Mouse (Mus musculus) intestine, embryonic 15.5 days (tissue): ENCODE data around the gene Taf5. TPM values are rescaled to one million over a fixed set of nuclear protein-coding genes. Genes with fewer than 3 reads are reported as not detected.

Source experiments
- ATAC-seq: fragments of 200-750 bp; cut with Nextera tagmentation; 2 replicates; pipeline ENCODE4 v1.8.0; 2017; ENCODE audit warnings: moderate TSS enrichment, moderate library complexity
- H3K27ac ChIP-seq: fragments of 300-500 bp; sonication (generic); 2 replicates; pipeline ENCODE4 v1.5.1; 2015; ENCODE audit warnings: mild to moderate bottlenecking, inconsistent platforms
- H3K27me3 ChIP-seq: fragments of 300-500 bp; sonication (generic); replicated peaks from 2 replicates; pipeline ENCODE4 v1.6.1; 2015; ENCODE audit warnings: inconsistent platforms
- H3K36me3 ChIP-seq: fragments of 300-500 bp; sonication (generic); 2 replicates; pipeline ENCODE4 v1.6.1; 2015; ENCODE audit warnings: inconsistent platforms
- H3K4me1 ChIP-seq: fragments of 300-500 bp; sonication (generic); replicated peaks from 2 replicates; pipeline ENCODE4 v1.6.1; 2015; ENCODE audit warnings: inconsistent platforms
- H3K4me2 ChIP-seq: fragments of 300-500 bp; sonication (generic); replicated peaks from 2 replicates; pipeline ENCODE4 v1.6.1; 2015; ENCODE audit warnings: mild to moderate bottlenecking, inconsistent platforms
- H3K4me3 ChIP-seq: fragments of 300-500 bp; sonication (generic); replicated peaks from 2 replicates; pipeline ENCODE4 v1.5.1; 2015; ENCODE audit warnings: inconsistent platforms
- H3K9ac ChIP-seq: fragments of 300-500 bp; sonication (generic); 2 replicates; pipeline ENCODE4 v1.6.1; 2015; ENCODE audit warnings: inconsistent platforms
- H3K9me3 ChIP-seq: fragments of 300-500 bp; sonication (generic); 2 replicates; pipeline ENCODE4 v1.6.1; 2016; ENCODE audit warnings: inconsistent platforms
- WGBS: fragments of 180-500 bp; shearing (Covaris S2); methylation state at CpG from one replicate; pipeline ENCODE4 v1.1.7; 2015; 5-methylcytosine and 5-hydroxymethylcytosine counted together
- polyA plus RNA-seq: library from polyadenylated mRNA; unstranded; fragments of >200 nt; fragmentation: Nextera tagmentation; extraction: Ambion mirVana; gene quantifications from 2 replicates; pipeline ENCODE4 v1.2.1, GENCODE M21; 2015

Taf5 gene
- polyA plus RNA-seq, 1 experiment from 2014 or later: 5.0 TPM

- no peaks in the 10 kb centered on the region for H3K27me3 ChIP-seq
- H3K36me3 ChIP-seq: 0 out of 2 replicates have a peak, but pooled peaks cover 7% of the 10 kb centered on the region
- no peak for ATAC-seq
- no peak overlapping the region for H3K9ac ChIP-seq
- H3K4me1 ChIP-seq: no peaks in the 10 kb centered on the region
- H3K27ac ChIP-seq: no peak overlapping the region
- WGBS: 86% methylated on average over 3 of the region's 3 CpGs
- no peak overlapping the region for H3K4me3 ChIP-seq
- H3K9me3 ChIP-seq: no peaks in the 10 kb centered on the region
- H3K4me2 ChIP-seq: no peak overlapping the region
Observed at GRCm38 (mm10) chr19:47040720-47041473, 26.6 kb upstream of the Taf5 start.

DNA sequence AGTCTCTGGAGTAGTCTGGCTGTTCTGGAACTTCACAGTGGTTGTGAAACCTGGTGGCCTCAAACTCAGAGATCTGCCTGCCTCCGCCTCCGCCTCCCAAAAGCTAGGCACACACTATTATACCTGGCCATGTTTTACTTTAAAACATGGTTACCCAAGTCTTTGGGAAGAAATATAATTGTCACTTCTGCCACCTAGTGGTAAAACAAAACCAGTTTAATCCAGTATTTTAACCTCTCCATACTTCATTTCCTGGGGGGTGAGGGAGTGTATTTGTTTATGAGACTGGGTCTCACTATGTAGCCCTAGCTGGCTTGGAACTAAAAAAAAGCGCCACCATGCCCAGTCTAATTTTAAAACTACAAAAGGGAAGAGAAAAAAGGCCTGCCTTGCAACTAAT, 23.9 kb upstream of the Taf5 start:
- no peak overlapping the region for H3K27ac ChIP-seq
- WGBS: 85% methylated on average over 3 of the region's 3 CpGs
- H3K4me1 ChIP-seq: no peaks in the 10 kb centered on the region
- no peak for ATAC-seq
- no peak overlapping the region for H3K4me2 ChIP-seq
- no peaks in the 10 kb centered on the region for H3K9me3 ChIP-seq
- no peak overlapping the region for H3K9ac ChIP-seq
- H3K27me3 ChIP-seq: no peaks in the 10 kb centered on the region
- H3K36me3 ChIP-seq: 0 out of 2 replicates have a peak, but pooled peaks cover 4% of the 10 kb centered on the region
- H3K4me3 ChIP-seq: no peak overlapping the region

GRCm38 (mm10) chr19:47046343-47046742, 21.2 kb upstream of the Taf5 start:
- WGBS: 93% methylated on average over 1 of the region's 1 CpGs
- no peak for ATAC-seq
- no peaks in the 10 kb centered on the region for H3K9me3 ChIP-seq

DNA sequence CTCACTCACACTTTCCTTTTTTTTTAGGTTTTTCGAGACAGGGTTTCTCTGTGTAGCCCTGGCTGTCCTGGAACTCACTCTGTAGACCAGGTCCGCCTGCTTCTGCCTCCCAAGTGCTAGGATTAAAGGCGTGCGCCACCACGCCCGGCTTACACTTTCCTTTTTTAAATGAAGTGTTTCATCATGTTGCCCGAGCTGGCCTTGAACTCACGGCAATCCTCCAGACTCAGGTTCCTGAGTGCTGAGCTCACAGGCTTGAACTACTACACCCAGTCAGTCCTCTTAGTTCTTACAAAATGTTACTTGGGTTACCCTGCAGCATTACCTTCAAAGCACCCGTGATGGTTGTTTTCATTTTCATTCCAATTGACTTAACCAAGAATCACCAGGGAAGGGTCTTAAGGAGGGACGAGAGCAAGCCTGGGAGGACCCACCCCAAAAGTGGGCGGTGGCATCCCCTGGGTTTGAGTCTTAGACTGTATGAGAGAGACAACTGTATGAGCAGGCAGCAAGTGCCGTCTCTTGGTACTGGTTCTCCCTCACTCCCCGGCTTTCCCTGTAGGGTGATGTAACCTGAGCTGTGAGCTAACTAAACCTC, 20.2 kb upstream of the Taf5 start:
- 86% methylated on average over 13 of the region's 13 CpGs for WGBS
- H3K4me1 ChIP-seq: peaks cover 9% of the 10 kb centered on the region
- H3K27me3 ChIP-seq: no peaks in the 10 kb centered on the region
- no peak overlapping the region for H3K27ac ChIP-seq
- ATAC-seq: no peak
- no peaks in the 10 kb centered on the region for H3K9me3 ChIP-seq
- no peak overlapping the region for H3K9ac ChIP-seq
- H3K4me3 ChIP-seq: no peak overlapping the region
- H3K36me3 ChIP-seq: no peaks in the 10 kb centered on the region
- H3K4me2 ChIP-seq: no peak overlapping the region

More at GRCm38 (mm10) chr19:47046343-47046742, 21.2 kb upstream of the Taf5 start:
- Histone ChIP-seq H3K4me2 (no peak overlapping the region), H3K27ac (no peak overlapping the region), H3K4me1 (peaks cover 9% of the 10 kb centered on the region), H3K9ac (no peak overlapping the region), H3K4me3 (no peak overlapping the region), H3K27me3 (no peaks in the 10 kb centered on the region), H3K36me3 (no peaks in the 10 kb centered on the region)

DNA sequence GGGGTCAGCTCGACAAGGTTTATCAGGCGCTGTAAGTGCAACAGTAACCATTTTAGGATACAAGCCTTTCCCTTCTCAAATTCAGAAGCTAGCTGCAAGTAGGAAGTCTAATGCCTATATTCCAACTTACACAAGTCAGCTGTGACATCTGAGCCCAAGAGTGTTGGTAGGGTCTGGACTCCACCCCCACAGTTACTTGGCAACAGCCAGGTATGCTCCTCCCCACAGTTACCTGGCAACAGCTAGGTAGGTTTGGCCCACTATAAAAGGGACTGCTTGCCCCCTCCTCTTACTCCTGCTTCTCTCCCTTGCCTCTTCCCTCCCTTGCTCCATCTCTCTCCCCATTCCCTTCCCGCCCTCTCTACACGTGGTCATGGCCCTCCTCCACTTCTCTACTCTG, 18.5 kb upstream of the Taf5 start:
- H3K9ac ChIP-seq: no peak overlapping the region
- WGBS: 54% methylated on average over 4 of the region's 4 CpGs

GRCm38 (mm10) chr19:47049840-47050239, 17.7 kb upstream of the Taf5 start:
- H3K27ac ChIP-seq: no peak overlapping the region

More for the DNA sequence above, 18.5 kb upstream of the Taf5 start:
- H3K4me1 ChIP-seq: peaks cover 9% of the 10 kb centered on the region
- no peak for ATAC-seq
- H3K4me3 ChIP-seq: no peak overlapping the region
- H3K36me3 ChIP-seq: no peaks in the 10 kb centered on the region
- no peaks in the 10 kb centered on the region for H3K27me3 ChIP-seq
- H3K4me2 ChIP-seq: peak overlapping the region; percentile 65
- no peak overlapping the region for H3K27ac ChIP-seq
- H3K9me3 ChIP-seq: no peaks in the 10 kb centered on the region

DNA sequence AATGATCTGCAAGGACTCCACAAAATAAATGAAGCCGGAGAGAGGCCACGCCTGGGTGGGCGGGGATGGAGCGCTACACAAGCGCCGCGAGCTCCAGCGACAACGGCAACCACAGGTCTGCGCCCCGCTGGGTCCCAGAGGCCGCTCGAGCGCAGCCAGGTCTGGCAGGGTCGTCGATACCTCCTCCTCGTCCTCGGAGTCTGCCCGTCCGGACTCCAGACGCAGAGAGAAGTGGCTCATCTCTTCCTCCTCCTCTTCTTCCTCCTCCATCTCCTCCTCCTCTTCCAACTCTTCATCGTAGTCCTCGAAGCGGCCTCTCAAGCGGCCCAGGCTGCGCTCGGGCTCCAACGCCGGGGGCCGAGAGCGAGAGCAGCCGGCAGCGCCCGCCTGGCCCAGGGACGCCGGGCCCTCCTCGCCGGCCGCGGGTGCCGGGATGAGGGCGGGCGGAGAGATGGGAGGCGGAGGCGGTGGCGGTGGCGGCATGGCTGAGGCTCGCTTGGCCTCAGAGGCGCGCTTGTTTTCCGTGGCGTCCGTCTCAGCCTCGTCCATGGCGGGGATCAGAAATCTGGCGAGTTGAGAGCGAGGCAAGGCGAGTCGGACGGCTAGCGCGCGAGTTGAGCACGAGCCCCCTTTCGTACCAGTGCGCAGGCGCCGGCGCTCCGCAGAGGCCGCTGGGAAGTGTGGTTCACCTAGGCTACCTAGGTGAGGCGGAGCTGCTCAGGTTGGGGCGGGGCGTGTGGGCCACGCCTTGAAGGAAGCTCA, 17.1 kb upstream of the Taf5 start, which contains the start of gene Pcgf6:
TSS of gene Pcgf6 (minus strand) at position 636 of the 762 bp plus-strand sequence.
- H3K9me3 ChIP-seq: no peaks in the 10 kb centered on the region
- peak within 1 kb of the TSS; percentile 65 for H3K4me2 ChIP-seq
- H3K27me3 ChIP-seq: no peaks in the 10 kb centered on the region
- ATAC-seq: peak; percentile 91
- WGBS: under 1% methylated on average over 75 of the region's 75 CpGs
- H3K27ac ChIP-seq: peak within 1 kb of the TSS; percentile 91
- H3K36me3 ChIP-seq: no peaks in the 10 kb centered on the region
- H3K9ac ChIP-seq: peak within 1 kb of the TSS; percentile 82
- H3K4me1 ChIP-seq: peaks cover 9% of the 10 kb centered on the region
- peak within 1 kb of the TSS; percentile 84 for H3K4me3 ChIP-seq

More at GRCm38 (mm10) chr19:47049840-47050239, 17.7 kb upstream of the Taf5 start:
- peak overlapping the region; percentile 84 for H3K4me3 ChIP-seq
- peaks cover 9% of the 10 kb centered on the region for H3K4me1 ChIP-seq
- peak overlapping the region; percentile 82 for H3K9ac ChIP-seq
- H3K9me3 ChIP-seq: no peaks in the 10 kb centered on the region
- H3K27me3 ChIP-seq: no peaks in the 10 kb centered on the region
- H3K4me2 ChIP-seq: peak overlapping the region; percentile 65
- WGBS: 6% methylated on average over 7 of the region's 7 CpGs
- ATAC-seq: no peak
- no peaks in the 10 kb centered on the region for H3K36me3 ChIP-seq

DNA sequence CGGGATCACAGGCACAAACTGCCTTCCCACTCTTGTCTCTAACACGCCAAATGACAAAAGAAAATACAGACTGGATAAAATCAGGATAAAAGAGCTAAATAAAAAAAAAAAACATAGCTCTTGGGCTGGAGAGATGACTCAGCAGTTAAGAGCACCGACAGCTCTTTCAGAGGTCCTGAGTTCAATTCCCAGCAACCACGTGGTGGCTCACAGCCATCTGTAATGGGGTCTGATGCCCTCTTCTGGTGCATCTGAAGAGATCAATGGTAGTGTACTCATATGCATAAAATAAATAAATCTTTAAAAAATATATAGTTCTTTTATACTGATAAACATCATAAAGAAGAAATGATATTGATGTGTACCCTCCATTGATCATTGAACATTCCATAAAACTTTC, 14.6 kb upstream of the Taf5 start:
- Histone ChIP-seq H3K4me1 (peaks cover 9% of the 10 kb centered on the region), H3K27me3 (no peaks in the 10 kb centered on the region), H3K27ac (no peak overlapping the region), H3K4me2 (no peak overlapping the region), H3K4me3 (no peak overlapping the region), H3K36me3 (no peaks in the 10 kb centered on the region), H3K9ac (no peak overlapping the region), H3K9me3 (no peaks in the 10 kb centered on the region)
- 73% methylated on average over 4 of the region's 4 CpGs for WGBS
- no peak for ATAC-seq

- 56% methylated on average over 4 of the region's 4 CpGs for WGBS
- peak; percentile 69 for ATAC-seq
- Histone ChIP-seq H3K27me3 (no peaks in the 10 kb centered on the region), H3K36me3 (no peaks in the 10 kb centered on the region), H3K4me3 (no peak overlapping the region), H3K4me1 (peaks cover 9% of the 10 kb centered on the region), H3K9me3 (no peaks in the 10 kb centered on the region), H3K27ac (peak overlapping the region; percentile 27; the same call in 1 of the 2 replicates), H3K4me2 (no peak overlapping the region), H3K9ac (no peak overlapping the region)
Observed at GRCm38 (mm10) chr19:47053471-47053870, 14.1 kb upstream of the Taf5 start.

DNA sequence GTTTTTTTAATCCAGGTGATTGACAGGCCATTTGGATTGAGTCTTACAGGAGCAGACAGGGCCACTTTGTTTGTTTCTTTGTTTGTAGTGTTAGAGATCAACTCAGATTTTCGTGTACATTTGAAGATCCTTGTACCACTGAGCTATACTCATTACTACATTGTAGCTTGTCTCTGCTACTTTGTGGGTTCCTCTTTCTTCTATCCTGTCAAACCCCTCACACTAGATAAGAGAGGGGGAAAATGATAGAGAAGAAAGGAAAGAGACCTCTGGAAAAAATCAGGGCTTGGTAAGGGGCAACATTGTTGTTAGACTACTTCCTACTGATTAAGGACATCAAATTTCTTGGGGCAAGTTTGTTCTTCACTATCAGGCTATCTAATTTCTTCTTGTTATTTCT, 9.9 kb upstream of the Taf5 start:
- no peaks in the 10 kb centered on the region for H3K27me3 ChIP-seq
- H3K4me1 ChIP-seq: no peaks in the 10 kb centered on the region
- H3K4me3 ChIP-seq: no peak overlapping the region
- no peaks in the 10 kb centered on the region for H3K9me3 ChIP-seq
- no peaks in the 10 kb centered on the region for H3K36me3 ChIP-seq
- no peak for ATAC-seq
- WGBS: 65% methylated on average over 1 of the region's 1 CpGs
- H3K4me2 ChIP-seq: no peak overlapping the region
- H3K9ac ChIP-seq: no peak overlapping the region
- no peak overlapping the region for H3K27ac ChIP-seq

- 91% methylated on average over 3 of the region's 3 CpGs for WGBS
- H3K4me3 ChIP-seq: no peak overlapping the region
- ATAC-seq: no peak
Observed at GRCm38 (mm10) chr19:47065860-47066259, 1.7 kb upstream of the Taf5 start.

More at GRCm38 (mm10) chr19:47065860-47066259, 1.7 kb upstream of the Taf5 start:
- H3K27ac ChIP-seq: no peak overlapping the region
- H3K36me3 ChIP-seq: no peaks in the 10 kb centered on the region
- H3K9me3 ChIP-seq: no peaks in the 10 kb centered on the region
- H3K4me2 ChIP-seq: no peak overlapping the region
- no peaks in the 10 kb centered on the region for H3K27me3 ChIP-seq
- H3K9ac ChIP-seq: no peak overlapping the region
- peaks cover 6% of the 10 kb centered on the region; the same call in 1 of the 2 replicates for H3K4me1 ChIP-seq
